Mouse (Mus musculus): ENCODE measurements around the gene Inava. TPM values are rescaled to one million over a fixed set of nuclear protein-coding genes. Genes with fewer than 3 reads are reported as not detected.
A peak's percentile ranks its signal among the peaks of the same experiment; 100 is the strongest.

The Inava gene
- polyA plus RNA-seq, 1 experiment from 2014 or later, result 13.8 TPM

GRCm38 (mm10) chr1:136253472-136253871 is 19.4 kb upstream of the Inava start:
- Histone ChIP-seq H3K36me3 (no peaks in the 10 kb centered on the region), H3K4me3 (no peak overlapping the region), H3K27ac (no peak overlapping the region), H3K4me1 (peaks cover 4% of the 10 kb centered on the region; the same call in 1 of the 2 replicates), H3K9me3 (replicated peaks) (no peaks in the 10 kb centered on the region), H3K9ac (no peak overlapping the region), H3K27me3 (peaks cover 18% of the 10 kb centered on the region), H3K4me2 (replicated peaks) (no peak overlapping the region)
- 27% methylated on average over 2 of the region's 2 CpGs for WGBS
- ATAC-seq (ENCODE audit: low FRiP score), result no peak

DNA sequence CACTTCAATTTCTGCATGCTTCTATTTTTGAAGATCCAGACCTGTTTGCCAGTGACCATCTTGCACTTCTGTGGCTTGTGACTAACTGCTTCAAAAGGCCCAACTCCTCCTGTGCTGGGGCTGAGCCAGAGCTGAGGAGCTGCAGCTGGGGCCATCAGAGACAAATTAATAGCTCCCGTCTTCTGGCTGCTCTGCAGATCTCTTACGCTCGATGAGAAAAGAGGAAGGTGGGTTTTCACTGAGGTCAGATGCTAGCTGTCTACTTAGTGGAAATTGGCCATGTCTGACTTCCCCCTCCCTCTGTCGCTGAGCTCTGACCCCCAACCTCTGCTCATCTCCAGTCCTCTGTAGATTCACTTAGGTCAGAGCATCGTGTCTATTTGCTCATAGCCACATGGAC is 15.6 kb upstream of the Inava start:
- Histone ChIP-seq H3K27ac (no peak overlapping the region), H3K9ac (no peak overlapping the region), H3K4me3 (no peak overlapping the region), H3K27me3 (no peaks in the 10 kb centered on the region), H3K4me2 (replicated peaks) (no peak overlapping the region), H3K36me3 (no peaks in the 10 kb centered on the region), H3K4me1 (no peaks in the 10 kb centered on the region), H3K9me3 (replicated peaks) (no peaks in the 10 kb centered on the region)
- 53% methylated on average over 5 of the region's 5 CpGs for WGBS
- no peak for ATAC-seq (ENCODE audit: low FRiP score)

DNA sequence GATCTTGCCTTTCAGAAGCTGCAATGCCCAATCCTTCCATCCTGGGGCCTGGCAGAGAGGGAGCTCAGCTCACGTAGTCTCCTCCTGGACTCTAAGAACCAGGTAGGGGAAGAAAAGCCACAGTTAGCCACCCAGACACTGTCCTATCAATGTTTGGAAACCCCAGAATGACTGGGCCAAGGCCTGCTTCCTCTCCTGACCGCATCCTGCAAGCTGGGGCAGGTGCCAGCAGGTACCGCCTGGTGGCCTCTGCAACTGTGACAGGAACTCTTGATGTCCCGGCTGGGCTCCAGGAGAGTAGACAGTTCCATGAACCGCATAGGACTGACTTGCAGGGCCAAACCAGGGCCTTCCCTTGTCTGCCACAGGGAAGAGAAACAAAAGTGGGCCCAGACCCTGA is 13.3 kb upstream of the Inava start:
- no peak overlapping the region for H3K9ac ChIP-seq
- H3K9me3 ChIP-seq (replicated peaks), result no peaks in the 10 kb centered on the region
- H3K4me3 ChIP-seq, result no peak overlapping the region
- H3K36me3 ChIP-seq, result no peaks in the 10 kb centered on the region
- no peak for ATAC-seq (ENCODE audit: low FRiP score)
- H3K4me2 ChIP-seq (replicated peaks), result no peak overlapping the region
- H3K27me3 ChIP-seq, result no peaks in the 10 kb centered on the region
- 90% methylated on average over 5 of the region's 5 CpGs for WGBS
- H3K4me1 ChIP-seq, result no peaks in the 10 kb centered on the region
- H3K27ac ChIP-seq, result no peak overlapping the region

GRCm38 (mm10) chr1:136244469-136244868 is 10.4 kb upstream of the Inava start:
- Histone ChIP-seq H3K36me3 (no peaks in the 10 kb centered on the region), H3K4me2 (replicated peaks) (no peak overlapping the region), H3K27me3 (no peaks in the 10 kb centered on the region), H3K27ac (no peak overlapping the region), H3K9me3 (replicated peaks) (no peaks in the 10 kb centered on the region), H3K4me3 (no peak overlapping the region), H3K9ac (no peak overlapping the region), H3K4me1 (no peaks in the 10 kb centered on the region)
- ATAC-seq (ENCODE audit: low FRiP score), result no peak
- 87% methylated on average over 5 of the region's 5 CpGs for WGBS

DNA sequence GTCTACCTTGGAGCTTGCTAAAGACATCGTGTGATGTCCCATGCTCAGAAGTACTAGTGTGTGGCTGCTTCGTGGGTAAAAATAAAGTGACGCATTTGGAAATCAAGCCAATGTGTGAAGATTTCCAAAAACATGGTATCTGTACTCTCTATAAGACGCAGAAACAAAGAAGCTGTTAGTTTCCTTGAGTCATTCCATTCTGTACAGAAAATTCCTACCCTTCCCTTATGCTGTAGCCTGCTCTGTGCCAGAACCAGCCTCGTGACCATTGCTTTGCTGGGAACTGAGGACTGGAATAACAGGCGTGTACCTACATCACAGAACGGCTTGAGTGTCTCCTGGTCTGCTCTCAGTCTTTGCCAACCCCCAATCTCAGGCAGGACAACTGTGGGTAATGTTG is 7.7 kb upstream of the Inava start:
- no peak for ATAC-seq (ENCODE audit: low FRiP score)
- H3K27ac ChIP-seq, result no peak overlapping the region
- WGBS, result 90% methylated on average over 7 of the region's 7 CpGs
- no peaks in the 10 kb centered on the region for H3K4me1 ChIP-seq
- H3K9me3 ChIP-seq (replicated peaks), result no peaks in the 10 kb centered on the region
- H3K9ac ChIP-seq, result no peak overlapping the region
- H3K27me3 ChIP-seq, result no peaks in the 10 kb centered on the region
- no peaks in the 10 kb centered on the region for H3K36me3 ChIP-seq
- H3K4me2 ChIP-seq (replicated peaks), result no peak overlapping the region
- no peak overlapping the region for H3K4me3 ChIP-seq

DNA sequence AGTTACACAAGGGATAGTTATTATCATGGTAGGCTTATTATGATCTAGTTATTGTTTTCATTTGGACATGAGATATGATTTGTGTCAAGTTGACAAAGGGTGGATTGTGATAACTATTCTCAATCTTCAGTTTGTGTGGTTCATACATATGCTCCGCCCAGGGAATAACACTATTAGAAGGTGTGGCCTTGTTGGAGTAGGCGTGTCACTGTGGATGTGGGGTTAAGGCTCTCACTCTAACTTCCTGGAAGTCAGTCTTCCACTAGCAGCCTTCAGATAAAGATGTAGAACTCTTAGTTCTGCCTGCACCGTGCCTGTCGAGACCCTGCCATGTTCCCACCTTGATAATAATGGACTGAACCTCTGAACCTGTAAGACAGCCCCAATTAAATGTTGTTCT is 4.4 kb upstream of the Inava start:
- Histone ChIP-seq H3K4me3 (no peak overlapping the region), H3K27ac (no peak overlapping the region), H3K9ac (no peak overlapping the region), H3K4me2 (replicated peaks) (no peak overlapping the region), H3K9me3 (replicated peaks) (no peaks in the 10 kb centered on the region), H3K27me3 (no peaks in the 10 kb centered on the region), H3K36me3 (no peaks in the 10 kb centered on the region), H3K4me1 (peaks cover 3% of the 10 kb centered on the region)
- ATAC-seq (ENCODE audit: low FRiP score), result no peak
- WGBS, result 89% methylated on average over 4 of the region's 4 CpGs

GRCm38 (mm10) chr1:136234595-136235092 is 580 bp upstream of the Inava start:
- Histone ChIP-seq H3K9ac (peak overlapping the region; percentile 62), H3K27me3 (no peaks in the 10 kb centered on the region), H3K36me3 (no peaks in the 10 kb centered on the region), H3K27ac (peak overlapping the region; percentile 58; the same call in 1 of the 2 replicates), H3K9me3 (replicated peaks) (no peaks in the 10 kb centered on the region), H3K4me3 (peak overlapping the region; percentile 55), H3K4me2 (replicated peaks) (peak overlapping the region; percentile 72), H3K4me1 (peaks cover 39% of the 10 kb centered on the region)
- under 1% methylated on average over 9 of the region's 9 CpGs for WGBS
- ATAC-seq (ENCODE audit: low FRiP score), result peak; percentile 4; the same call in 1 of the 2 replicates

GRCm38 (mm10) chr1:136232986-136233790 is 876 bp downstream of the Inava start:
- H3K4me3 ChIP-seq, result peak overlapping the region; percentile 55
- H3K4me2 ChIP-seq (replicated peaks), result peak overlapping the region; percentile 72
- no peaks in the 10 kb centered on the region for H3K36me3 ChIP-seq
- ATAC-seq (ENCODE audit: low FRiP score), result 0 out of 2 replicates have a peak, but pooled peaks have one; percentile 8
- WGBS, result under 1% methylated on average over 23 of the region's 23 CpGs
- H3K9ac ChIP-seq, result peak overlapping the region; percentile 62
- peaks cover 54% of the 10 kb centered on the region for H3K4me1 ChIP-seq
- H3K27ac ChIP-seq, result peak overlapping the region; percentile 7; the same call in 1 of the 2 replicates
- no peaks in the 10 kb centered on the region for H3K27me3 ChIP-seq
- H3K9me3 ChIP-seq (replicated peaks), result no peaks in the 10 kb centered on the region

- Histone ChIP-seq H3K9me3 (replicated peaks) (no peaks in the 10 kb centered on the region), H3K36me3 (no peaks in the 10 kb centered on the region), H3K27ac (peak overlapping the region; percentile 52), H3K9ac (peak overlapping the region; percentile 62), H3K4me1 (peaks cover 60% of the 10 kb centered on the region), H3K4me2 (replicated peaks) (peak overlapping the region; percentile 72), H3K4me3 (peak overlapping the region; percentile 55), H3K27me3 (no peaks in the 10 kb centered on the region)
- WGBS, result 2% methylated on average over 9 of the region's 9 CpGs
- no peak for ATAC-seq (ENCODE audit: low FRiP score)
Observed at GRCm38 (mm10) chr1:136232285-136232926, 1.7 kb downstream of the Inava start.

GRCm38 (mm10) chr1:136231596-136231995 is 2.5 kb downstream of the Inava start:
- H3K27me3 ChIP-seq, result no peaks in the 10 kb centered on the region
- peaks cover 60% of the 10 kb centered on the region for H3K4me1 ChIP-seq
- no peak for ATAC-seq (ENCODE audit: low FRiP score)
- no peak overlapping the region for H3K27ac ChIP-seq
- no peaks in the 10 kb centered on the region for H3K9me3 ChIP-seq (replicated peaks)
- H3K36me3 ChIP-seq, result no peaks in the 10 kb centered on the region
- peak overlapping the region; percentile 53 for H3K9ac ChIP-seq
- H3K4me3 ChIP-seq, result peak overlapping the region; percentile 55
- 5% methylated on average over 6 of the region's 6 CpGs for WGBS
- peak overlapping the region; percentile 72 for H3K4me2 ChIP-seq (replicated peaks)

GRCm38 (mm10) chr1:136230201-136230600 is 3.9 kb downstream of the Inava start:
- 22% methylated on average over 11 of the region's 11 CpGs for WGBS
- Histone ChIP-seq H3K4me1 (peaks cover 65% of the 10 kb centered on the region), H3K27ac (no peak overlapping the region; the same call in 1 of the 2 replicates), H3K9me3 (replicated peaks) (no peaks in the 10 kb centered on the region), H3K9ac (peak overlapping the region; percentile 42), H3K4me3 (peak overlapping the region; percentile 5; the same call in 1 of the 2 replicates), H3K27me3 (no peaks in the 10 kb centered on the region), H3K4me2 (replicated peaks) (peak overlapping the region; percentile 72), H3K36me3 (no peaks in the 10 kb centered on the region; the same call in 1 of the 2 replicates)
- no peak for ATAC-seq (ENCODE audit: low FRiP score)

DNA sequence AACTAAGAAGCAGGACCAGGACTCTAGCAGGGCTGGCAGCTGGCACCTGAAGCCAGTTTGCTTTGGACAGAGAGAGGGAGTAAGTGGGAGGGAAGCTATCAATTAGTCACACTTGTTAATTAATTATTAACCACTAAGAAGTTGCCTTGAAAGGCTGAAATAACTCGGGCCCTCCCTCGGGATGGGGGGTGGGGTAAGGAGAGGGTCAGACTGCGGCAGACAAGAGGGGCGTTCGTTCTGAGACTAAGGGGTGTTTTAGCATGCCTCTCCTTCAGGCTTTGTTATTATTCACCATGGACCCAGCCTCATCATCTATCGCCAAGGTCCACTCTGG is 5.1 kb downstream of the Inava start:
- Histone ChIP-seq H3K9ac (0 out of 2 replicates have a peak overlapping the region, but pooled peaks have one; percentile 11), H3K27ac (no peak overlapping the region), H3K4me1 (peaks cover 63% of the 10 kb centered on the region), H3K9me3 (replicated peaks) (no peaks in the 10 kb centered on the region), H3K27me3 (no peaks in the 10 kb centered on the region), H3K4me3 (no peak overlapping the region), H3K4me2 (replicated peaks) (peak overlapping the region; percentile 32), H3K36me3 (peaks cover 8% of the 10 kb centered on the region)
- WGBS, result 16% methylated on average over 6 of the region's 6 CpGs
- peak; percentile 32; the same call in 1 of the 2 replicates for ATAC-seq (ENCODE audit: low FRiP score)

Data from hindbrain, embryonic 12.5 days (tissue).